Mouse (Mus musculus) kidney, embryonic 16.5 days (tissue): ENCODE measurements at regions not wholly inside any gene's neighbourhood (a gene's known extent, or its start where the extent isn't known, plus 50 kb on each side); places are given as distances from the start of the nearest gene placed in this dataset.

Experiments
- ATAC-seq: fragments of 200-750 bp; cut with Nextera tagmentation; 2 replicates; pipeline ENCODE4 v1.8.0; 2017; ENCODE audit warnings: moderate TSS enrichment; ENCODE audit not compliant: low FRiP score, low TSS enrichment
- H3K27ac ChIP-seq: fragments of 300-500 bp; sonication (generic); 2 replicates; pipeline ENCODE4 v1.5.1; 2014; ENCODE audit warnings: low read length
- H3K27me3 ChIP-seq: fragments of 300-500 bp; sonication (generic); 2 replicates; pipeline ENCODE4 v1.6.1; 2014; ENCODE audit warnings: low read length, control low read depth, mixed read lengths; ENCODE audit not compliant: insufficient read depth
- H3K36me3 ChIP-seq: fragments of 300-500 bp; sonication (generic); 2 replicates; pipeline ENCODE4 v1.6.1; 2014; ENCODE audit warnings: low read length, control low read depth, mixed read lengths; ENCODE audit not compliant: insufficient read depth
- H3K4me1 ChIP-seq: fragments of 300-500 bp; sonication (generic); 2 replicates; pipeline ENCODE4 v1.6.1; 2014; ENCODE audit warnings: low read length, control low read depth, mixed read lengths; ENCODE audit not compliant: insufficient read depth
- H3K4me2 ChIP-seq: fragments of 300-500 bp; sonication (generic); replicated peaks from 2 replicates; pipeline ENCODE4 v1.6.1; 2014; ENCODE audit warnings: low read depth, low read length
- H3K4me3 ChIP-seq: fragments of 300-500 bp; sonication (generic); 2 replicates; pipeline ENCODE4 v1.5.1; 2014; ENCODE audit warnings: mild to moderate bottlenecking, low read length
- H3K9ac ChIP-seq: fragments of 300-500 bp; sonication (generic); replicated peaks from 2 replicates; pipeline ENCODE4 v1.6.1; 2014; ENCODE audit warnings: low read length
- H3K9me3 ChIP-seq: fragments of 300-500 bp; sonication (generic); 2 replicates; pipeline ENCODE4 v1.6.1; 2016; ENCODE audit warnings: low read length, control low read depth
- WGBS: fragments of 180-500 bp; shearing (Covaris S2); extraction: QIAGEN DNeasy Blood & Tissue Kit; methylation state at CpG from one replicate; pipeline ENCODE4 v1.1.7; 2014; 5-methylcytosine and 5-hydroxymethylcytosine counted together

GRCm38 (mm10) chr8:44696066-44696853 lies 239.0 kb upstream of the Fat1 start:
- no peaks in the 10 kb centered on the region for H3K27me3 ChIP-seq
- H3K4me3 ChIP-seq = no peak overlapping the region
- peaks cover 15% of the 10 kb centered on the region; the same call in 1 of the 2 replicates for H3K4me1 ChIP-seq
- no peaks in the 10 kb centered on the region for H3K9me3 ChIP-seq
- no peaks in the 10 kb centered on the region for H3K36me3 ChIP-seq
- H3K4me2 ChIP-seq = 0 out of 2 replicates have a peak overlapping the region, but pooled peaks have one; percentile 8
- no peak overlapping the region for H3K9ac ChIP-seq
- 16% methylated on average over 9 of the region's 9 CpGs for WGBS
- 0 out of 2 replicates have a peak overlapping the region, but pooled peaks have one; percentile 20 for H3K27ac ChIP-seq
- peak; percentile 79; the same call in 1 of the 2 replicates for ATAC-seq

- no peak overlapping the region for H3K27ac ChIP-seq
- ATAC-seq = no peak
- H3K9ac ChIP-seq = no peak overlapping the region
- H3K4me3 ChIP-seq = no peak overlapping the region
- H3K9me3 ChIP-seq = no peaks in the 10 kb centered on the region
- 64% methylated on average over 18 of the region's 18 CpGs for WGBS
- no peak overlapping the region for H3K4me2 ChIP-seq
- H3K27me3 ChIP-seq = no peaks in the 10 kb centered on the region
- H3K4me1 ChIP-seq = peaks cover 10% of the 10 kb centered on the region; the same call in 1 of the 2 replicates
- H3K36me3 ChIP-seq = no peaks in the 10 kb centered on the region
Observed at GRCm38 (mm10) chr8:44699384-44700105, 235.7 kb upstream of the Fat1 start.

- WGBS = 75% methylated on average over 9 of the region's 9 CpGs
- Histone ChIP-seq H3K4me3 (no peak overlapping the region), H3K36me3 (no peaks in the 10 kb centered on the region), H3K9ac (no peak overlapping the region), H3K27me3 (no peaks in the 10 kb centered on the region), H3K9me3 (no peaks in the 10 kb centered on the region), H3K27ac (no peak overlapping the region), H3K4me2 (no peak overlapping the region), H3K4me1 (peaks cover 19% of the 10 kb centered on the region)
- no peak for ATAC-seq
Observed at GRCm38 (mm10) chr8:44704595-44705265, 230.5 kb upstream of the Fat1 start.

- no peak overlapping the region for H3K9ac ChIP-seq
- ATAC-seq = peak; percentile 70; the same call in 1 of the 2 replicates
- 33% methylated on average over 7 of the region's 7 CpGs for WGBS
Observed at GRCm38 (mm10) chr8:44708659-44709170, 226.5 kb upstream of the Fat1 start.

GRCm38 (mm10) chr8:44709171-44709940 lies 225.9 kb upstream of the Fat1 start:
- peaks cover 20% of the 10 kb centered on the region for H3K4me1 ChIP-seq
- no peaks in the 10 kb centered on the region for H3K36me3 ChIP-seq
- H3K9me3 ChIP-seq = no peaks in the 10 kb centered on the region
- no peak overlapping the region for H3K9ac ChIP-seq
- WGBS = 16% methylated on average over 6 of the region's 6 CpGs
- peak; percentile 74; the same call in 1 of the 2 replicates for ATAC-seq
- H3K4me2 ChIP-seq = no peak overlapping the region
- H3K27me3 ChIP-seq = no peaks in the 10 kb centered on the region
- H3K4me3 ChIP-seq = no peak overlapping the region
- H3K27ac ChIP-seq = peak overlapping the region; percentile 33; the same call in 1 of the 2 replicates

More at GRCm38 (mm10) chr8:44708659-44709170, 226.5 kb upstream of the Fat1 start:
- Histone ChIP-seq H3K27me3 (no peaks in the 10 kb centered on the region), H3K4me2 (no peak overlapping the region), H3K4me1 (peaks cover 20% of the 10 kb centered on the region), H3K36me3 (no peaks in the 10 kb centered on the region), H3K9me3 (no peaks in the 10 kb centered on the region), H3K27ac (peak overlapping the region; percentile 33; the same call in 1 of the 2 replicates), H3K4me3 (no peak overlapping the region)

- H3K4me1 ChIP-seq = peaks cover 13% of the 10 kb centered on the region; the same call in 1 of the 2 replicates
- no peak overlapping the region for H3K4me3 ChIP-seq
- no peaks in the 10 kb centered on the region for H3K27me3 ChIP-seq
- no peaks in the 10 kb centered on the region for H3K9me3 ChIP-seq
- H3K9ac ChIP-seq = no peak overlapping the region
- 33% methylated on average over 10 of the region's 10 CpGs for WGBS
- H3K4me2 ChIP-seq = no peak overlapping the region
- no peak overlapping the region for H3K27ac ChIP-seq
- H3K36me3 ChIP-seq = no peaks in the 10 kb centered on the region
- ATAC-seq = peak; percentile 73
Observed at GRCm38 (mm10) chr8:44734577-44734976, 200.7 kb upstream of the Fat1 start.

GRCm38 (mm10) chr8:44735801-44736200 lies 199.4 kb upstream of the Fat1 start:
- Histone ChIP-seq H3K27ac (no peak overlapping the region), H3K36me3 (no peaks in the 10 kb centered on the region), H3K4me2 (no peak overlapping the region), H3K4me1 (peaks cover 13% of the 10 kb centered on the region; the same call in 1 of the 2 replicates), H3K27me3 (no peaks in the 10 kb centered on the region), H3K9ac (no peak overlapping the region), H3K4me3 (no peak overlapping the region), H3K9me3 (no peaks in the 10 kb centered on the region)
- 73% methylated on average over 5 of the region's 5 CpGs for WGBS
- ATAC-seq = no peak

GRCm38 (mm10) chr8:44743353-44743752 lies 191.9 kb upstream of the Fat1 start:
- 46% methylated on average over 2 of the region's 2 CpGs for WGBS
- Histone ChIP-seq H3K36me3 (no peaks in the 10 kb centered on the region), H3K9ac (no peak overlapping the region), H3K4me2 (no peak overlapping the region), H3K9me3 (no peaks in the 10 kb centered on the region), H3K27ac (no peak overlapping the region), H3K4me1 (no peaks in the 10 kb centered on the region), H3K27me3 (no peaks in the 10 kb centered on the region), H3K4me3 (no peak overlapping the region)
- ATAC-seq = no peak
